Mouse (Mus musculus): Measurements from ENCODE around the gene Ifitm10.
"Not testable (repeated sequence)": the region's sequence is repeated elsewhere in the genome, so short reads cannot be mapped to it uniquely, and the experiment has no call there.

Ifitm10 gene

GRCm38 (mm10) chr7:142320906-142321305 lies 52.6 kb downstream of the Ifitm10 start:
- DNase-seq (ENCODE audit: low read depth) = no peak

DNA sequence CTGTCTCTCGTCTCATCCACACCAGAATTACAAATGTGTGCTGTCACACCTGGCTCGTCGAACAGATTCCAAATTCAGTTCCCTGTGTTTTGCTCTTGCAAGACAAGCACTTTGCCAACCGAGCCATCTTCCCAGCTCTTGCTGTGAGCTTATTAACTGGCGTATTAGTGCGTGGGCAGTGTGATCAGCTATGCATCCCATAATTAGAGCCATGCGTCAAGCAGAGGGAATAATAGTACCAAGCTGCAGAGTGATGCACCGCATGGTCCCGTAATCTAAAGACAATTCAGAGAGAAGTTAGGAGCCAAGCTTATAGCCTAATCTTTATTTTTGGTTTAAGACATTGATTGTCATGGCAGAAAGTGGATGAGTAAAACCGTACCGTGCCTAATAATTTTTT lies 54.4 kb downstream of the Ifitm10 start:
- DNase-seq (ENCODE audit: low read depth) = no peak

DNA sequence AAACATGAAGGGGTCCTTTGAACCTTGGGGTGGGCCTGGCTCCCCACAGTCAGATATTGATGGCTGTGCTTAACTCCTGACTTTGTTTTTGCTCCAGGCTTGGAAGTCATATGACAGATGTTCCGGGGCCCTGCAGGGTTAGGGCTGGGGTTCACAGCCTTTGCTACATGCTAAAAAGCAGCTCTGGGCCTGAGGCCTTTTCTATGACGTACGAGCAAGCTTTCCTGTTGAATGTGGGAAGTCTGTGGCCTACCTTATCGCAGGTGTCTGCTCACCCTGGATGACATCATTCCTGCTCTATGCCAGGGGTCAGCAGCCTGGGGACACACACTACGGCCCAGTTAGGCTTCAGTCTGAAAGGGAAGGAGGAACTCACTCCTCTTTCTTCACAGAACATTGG lies 56.3 kb downstream of the Ifitm10 start:
- no peak for DNase-seq (ENCODE audit: low read depth)

DNA sequence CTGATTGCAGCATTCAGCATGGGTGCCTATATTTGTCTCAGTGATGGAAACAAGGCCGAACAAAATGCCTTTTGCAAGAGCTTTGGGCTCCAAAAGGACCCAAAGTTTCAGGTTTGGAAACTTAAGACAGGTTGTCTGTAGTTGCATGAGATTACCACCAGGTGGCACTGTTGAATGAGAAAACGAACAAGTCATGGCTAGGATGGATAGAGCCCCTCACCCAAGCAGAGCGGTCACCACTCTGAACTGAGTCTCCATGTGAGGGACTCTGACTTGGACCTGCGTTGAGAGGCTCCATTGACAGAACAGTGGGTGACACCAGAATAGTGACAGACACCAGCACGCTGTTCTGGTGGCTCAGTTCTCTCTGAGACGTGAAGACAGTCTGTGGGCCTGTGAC lies 57.0 kb downstream of the Ifitm10 start:
- DNase-seq (ENCODE audit: low read depth) = no peak

- DNase-seq (ENCODE audit: low read depth) = no peak
These were observed 58.8 kb downstream of the Ifitm10 start for GRCm38 (mm10) chr7:142314600-142315285.

DNA sequence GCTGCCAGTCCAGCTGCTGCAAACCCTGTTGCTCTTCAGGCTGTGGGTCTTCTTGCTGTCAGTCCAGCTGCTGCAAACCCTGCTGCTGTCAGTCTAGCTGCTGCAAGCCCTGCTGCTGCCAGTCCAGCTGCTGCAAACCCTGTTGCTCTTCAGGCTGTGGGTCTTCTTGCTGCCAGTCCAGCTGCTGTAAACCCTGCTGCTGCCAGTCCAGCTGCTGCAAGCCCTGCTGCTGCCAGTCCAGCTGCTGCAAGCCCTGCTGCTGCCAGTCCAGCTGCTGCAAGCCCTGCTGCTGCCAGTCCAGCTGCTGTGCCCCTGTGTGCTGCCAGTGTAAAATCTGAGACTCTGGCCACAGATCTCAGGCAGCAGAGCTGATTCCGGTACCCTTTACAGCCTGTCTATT lies 69.6 kb downstream of the Ifitm10 start:
- DNase-seq (ENCODE audit: low read depth) = not testable (repeated sequence)

DNA sequence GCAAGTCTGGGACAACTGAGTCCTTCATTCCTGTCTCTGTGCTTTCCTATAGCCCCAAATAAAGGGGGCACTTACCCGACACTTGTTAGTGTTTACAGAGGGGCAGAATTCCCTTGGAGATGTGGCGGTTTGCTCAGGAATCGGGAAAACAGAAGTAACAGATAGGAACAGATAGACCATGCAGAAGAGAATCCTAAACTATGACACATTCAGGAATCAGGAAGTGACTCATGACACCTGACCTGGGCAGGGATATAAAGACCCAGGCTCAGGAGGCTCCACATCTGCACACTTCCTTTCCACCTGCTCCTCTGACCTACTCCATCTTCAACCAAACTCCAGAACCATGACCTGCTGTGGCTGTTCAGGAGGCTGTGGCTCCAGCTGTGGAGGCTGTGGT lies 70.3 kb downstream of the Ifitm10 start, which contains the start of gene Krtap5-4:
TSS of gene Krtap5-4 (plus strand) at position 301 of the 400 bp plus-strand sequence.
- no peak for DNase-seq (ENCODE audit: low read depth)

DNA sequence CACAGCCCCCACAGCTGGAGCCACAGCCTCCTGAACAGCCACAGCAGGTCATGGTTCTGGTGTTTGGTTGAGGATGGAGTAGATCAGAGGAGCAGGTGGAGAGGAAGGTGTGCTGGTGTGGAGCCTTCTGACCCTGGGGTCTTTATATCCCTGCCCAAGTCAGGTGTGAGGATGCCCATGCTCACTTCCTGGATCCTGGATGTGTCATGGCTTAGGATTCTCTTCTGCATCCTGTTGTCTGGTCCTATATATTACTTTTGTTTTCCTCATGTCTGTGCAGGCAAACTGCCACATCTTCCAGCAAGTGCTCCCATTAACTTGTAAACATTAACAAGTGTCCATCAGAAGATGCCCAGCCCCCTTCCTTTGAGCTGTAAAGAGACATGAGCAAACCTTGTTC lies 76.5 kb downstream of the Ifitm10 start, which contains the start of gene Krtap5-1:
TSS of gene Krtap5-1 (minus strand) at position 101 of the 400 bp plus-strand sequence.
- DNase-seq (ENCODE audit: low read depth) = not testable (repeated sequence)

- not testable (repeated sequence) for DNase-seq (ENCODE audit: low read depth)
These were observed 77.4 kb downstream of the Ifitm10 start for GRCm38 (mm10) chr7:142296108-142296507.

DNA sequence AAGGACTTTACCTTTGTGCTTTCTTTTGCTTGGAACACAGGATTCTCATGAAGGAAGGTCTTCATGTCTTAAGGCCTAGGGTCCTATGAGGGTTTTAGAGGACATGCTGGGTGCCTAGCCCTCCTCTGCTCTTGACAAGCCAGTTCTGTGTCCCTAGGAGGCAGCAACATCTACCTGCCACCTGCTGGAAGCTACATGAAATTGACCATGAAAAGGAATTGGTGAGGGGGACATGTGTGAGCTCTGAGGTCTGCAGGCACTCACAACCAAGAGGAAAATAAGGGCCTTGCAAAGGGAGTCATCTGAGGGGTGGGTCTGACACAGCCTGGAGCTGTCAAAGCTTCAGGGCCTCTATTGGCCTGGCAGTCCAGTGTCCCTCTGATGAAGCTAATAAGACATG lies 78.1 kb downstream of the Ifitm10 start:
- no peak for DNase-seq (ENCODE audit: low read depth)

- DNase-seq (ENCODE audit: low read depth) = not testable (repeated sequence)
These were observed 79.7 kb downstream of the Ifitm10 start for GRCm38 (mm10) chr7:142293851-142294250.

DNA sequence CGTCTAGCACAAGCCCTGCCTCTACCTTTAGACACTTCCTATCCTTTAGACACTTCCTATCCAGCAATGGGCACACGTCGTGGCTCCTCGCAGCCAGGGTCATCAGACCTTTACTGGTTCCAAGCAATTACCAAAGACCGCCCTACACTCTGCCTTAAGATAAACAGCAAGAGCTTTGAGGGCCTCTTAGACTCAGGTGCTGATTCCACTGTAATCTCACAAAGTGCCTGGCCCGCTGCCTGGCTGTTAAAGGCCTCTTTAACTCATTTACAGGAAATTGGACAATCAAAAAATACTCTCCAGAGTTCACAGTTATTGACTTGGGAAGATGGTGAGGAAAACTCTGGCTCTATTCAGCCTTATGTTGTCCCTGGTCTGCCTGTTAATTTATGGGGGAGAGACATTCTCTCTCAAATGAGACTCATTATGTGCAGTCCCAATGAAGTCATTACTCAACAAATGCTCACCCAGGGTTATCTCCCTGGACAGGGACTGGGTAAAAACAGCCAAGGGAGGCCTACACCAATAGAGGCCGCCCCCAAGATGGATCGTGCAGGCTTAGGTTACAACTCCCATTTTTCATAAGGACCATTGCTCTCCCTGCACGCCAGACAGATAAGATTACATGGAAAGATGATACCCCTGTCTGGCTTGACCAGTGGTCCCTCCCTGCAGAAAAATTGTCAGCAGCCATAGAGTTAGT lies 87.5 kb downstream of the Ifitm10 start:
- not testable (repeated sequence) for DNase-seq (ENCODE audit: low read depth)

DNA sequence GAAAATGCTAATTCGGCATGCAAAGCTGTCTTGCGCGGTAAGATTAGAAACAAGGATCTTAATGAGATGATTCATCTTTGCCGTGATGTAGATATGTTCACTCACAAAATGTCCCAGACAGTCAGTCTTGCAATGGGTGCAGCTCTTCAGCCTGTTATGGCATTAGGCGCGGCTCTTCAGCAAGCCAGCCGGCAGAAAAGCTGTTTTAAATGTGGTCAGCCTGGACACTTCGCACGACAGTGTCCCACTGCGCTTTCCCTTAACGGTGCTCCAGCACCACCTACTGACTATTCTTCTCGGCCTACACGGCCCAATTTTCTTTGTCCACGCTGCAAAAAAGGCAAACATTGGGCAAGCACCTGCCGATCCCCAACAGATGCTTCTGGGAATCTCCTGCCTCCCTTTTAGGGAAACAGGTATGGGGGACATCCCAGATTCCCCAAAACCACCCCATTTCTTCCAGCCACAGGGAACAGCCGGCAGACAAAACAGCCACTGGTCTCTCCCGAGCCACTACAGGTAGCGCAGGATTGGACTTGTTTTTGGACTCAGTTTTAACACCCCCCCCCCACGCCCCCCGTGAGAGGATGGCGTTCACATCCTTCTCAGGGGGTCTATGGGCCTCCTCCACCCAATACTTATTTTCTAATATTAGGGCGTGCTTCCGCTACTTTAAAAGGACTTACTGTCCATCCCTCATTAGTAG lies 88.3 kb downstream of the Ifitm10 start:
- no peak for DNase-seq (ENCODE audit: low read depth)

GRCm38 (mm10) chr7:142284615-142285080 lies 88.9 kb downstream of the Ifitm10 start:
- peak; percentile 70 for DNase-seq (ENCODE audit: low read depth)

DNA sequence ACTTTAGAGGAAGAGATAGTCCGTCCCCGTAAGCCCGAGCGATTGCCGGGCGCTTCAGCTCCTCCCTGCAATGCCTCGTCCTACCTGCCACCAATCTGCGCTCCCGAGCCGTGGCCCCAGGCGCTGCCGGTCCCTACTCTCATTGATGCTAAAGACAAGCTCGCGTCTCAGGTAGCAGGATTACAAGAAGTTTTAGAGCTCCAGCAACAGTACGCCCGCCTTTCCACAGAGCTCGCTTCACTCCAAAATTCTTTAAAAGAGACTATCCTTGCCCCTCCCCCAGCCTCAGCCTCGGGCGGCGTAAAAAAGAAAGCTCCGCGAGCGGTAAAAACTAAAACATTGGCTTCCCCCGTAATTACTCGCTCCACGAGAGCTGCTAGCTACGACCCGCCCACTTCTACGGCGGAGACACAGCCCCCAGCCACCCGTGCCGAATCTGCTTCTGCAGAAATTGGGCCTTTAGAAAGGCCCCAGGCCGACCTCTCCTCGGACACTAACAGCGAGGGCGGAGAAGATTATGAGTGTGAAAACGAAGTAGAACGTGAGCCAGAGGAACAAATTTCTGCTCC lies 89.4 kb downstream of the Ifitm10 start:
- peak; percentile 7 for DNase-seq (ENCODE audit: low read depth)

GRCm38 (mm10) chr7:142282847-142283246 lies 90.7 kb downstream of the Ifitm10 start:
- not testable (repeated sequence) for DNase-seq (ENCODE audit: low read depth)

GRCm38 (mm10) chr7:142279291-142279690 lies 94.3 kb downstream of the Ifitm10 start:
- DNase-seq (ENCODE audit: low read depth) = not testable (repeated sequence)

DNA sequence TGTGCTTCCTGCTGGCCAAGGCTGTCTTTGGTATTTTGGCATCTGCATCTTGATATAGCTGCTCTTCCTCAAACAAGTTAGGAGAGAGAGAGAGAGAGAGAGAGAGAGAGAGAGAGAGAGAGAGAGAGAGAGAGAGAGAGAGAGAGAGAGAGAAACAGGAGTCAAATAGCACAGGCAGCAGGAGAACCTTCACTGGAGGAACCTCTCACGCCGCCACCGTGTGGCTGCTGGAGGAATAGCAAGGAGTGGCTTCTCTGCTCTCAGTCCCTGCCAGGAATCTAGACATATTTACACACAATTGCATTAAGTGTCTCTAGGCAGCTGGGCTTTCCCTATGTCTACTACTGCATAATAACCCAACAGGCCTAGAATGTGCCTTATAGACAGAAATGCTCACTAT lies 95.4 kb downstream of the Ifitm10 start:
- peak; percentile 7 for DNase-seq (ENCODE audit: low read depth)
